Mouse (Mus musculus): ENCODE results near the gene E130308A19Rik.

E130308A19Rik gene

DNA sequence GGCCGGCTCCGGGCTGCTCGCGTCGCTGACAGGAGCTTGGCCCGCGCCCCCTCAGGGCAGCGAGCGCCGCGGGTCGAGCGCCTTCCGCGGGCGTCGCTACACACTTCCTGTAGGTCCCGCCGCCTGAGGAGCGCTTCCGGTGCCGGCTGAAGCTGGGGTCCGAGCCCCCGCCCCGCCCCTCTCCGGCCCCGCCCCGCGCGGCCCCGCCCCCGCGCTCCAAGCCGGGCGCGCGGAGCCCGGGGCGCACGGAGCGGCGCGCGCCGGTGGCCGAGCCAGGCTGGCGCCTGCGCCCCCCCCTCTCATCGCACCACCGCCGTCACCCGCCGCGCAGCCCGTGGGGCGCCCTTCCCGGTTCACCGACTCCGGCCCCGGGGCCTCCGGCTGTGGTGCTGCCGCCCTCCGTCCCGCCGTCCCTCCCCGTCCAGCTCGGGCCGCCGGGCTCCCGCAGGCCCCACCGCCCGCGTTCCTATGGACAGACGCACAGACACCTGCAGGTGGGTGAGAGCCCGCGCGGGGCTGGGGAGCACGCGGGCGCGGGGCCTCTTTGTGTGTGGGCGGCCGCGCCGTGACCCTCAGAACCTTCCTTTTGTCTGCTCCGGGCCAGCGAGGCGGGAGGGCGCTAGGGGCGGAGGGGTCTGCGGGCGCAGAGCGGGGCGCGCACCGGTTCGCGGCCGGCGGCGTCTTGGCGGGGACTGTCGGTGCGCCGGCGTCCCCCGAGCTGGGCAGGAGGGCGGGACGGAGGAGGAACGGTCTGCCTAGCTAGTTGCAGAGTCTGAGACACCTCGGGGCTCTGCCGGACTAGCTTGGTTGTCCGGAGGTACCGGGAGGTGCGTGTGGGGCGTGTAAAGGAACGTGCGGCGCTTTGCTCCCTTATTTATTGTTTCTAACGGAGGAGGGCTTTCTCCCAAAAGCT, at the start of gene E130308A19Rik:
TSS of gene E130308A19Rik (plus strand) at position 214 of the 913 bp plus-strand sequence.
- in situ Hi-C loops (cut with MboI; ENCODE audit: unreplicated experiment in 2 of 2), result no loop called here

DNA sequence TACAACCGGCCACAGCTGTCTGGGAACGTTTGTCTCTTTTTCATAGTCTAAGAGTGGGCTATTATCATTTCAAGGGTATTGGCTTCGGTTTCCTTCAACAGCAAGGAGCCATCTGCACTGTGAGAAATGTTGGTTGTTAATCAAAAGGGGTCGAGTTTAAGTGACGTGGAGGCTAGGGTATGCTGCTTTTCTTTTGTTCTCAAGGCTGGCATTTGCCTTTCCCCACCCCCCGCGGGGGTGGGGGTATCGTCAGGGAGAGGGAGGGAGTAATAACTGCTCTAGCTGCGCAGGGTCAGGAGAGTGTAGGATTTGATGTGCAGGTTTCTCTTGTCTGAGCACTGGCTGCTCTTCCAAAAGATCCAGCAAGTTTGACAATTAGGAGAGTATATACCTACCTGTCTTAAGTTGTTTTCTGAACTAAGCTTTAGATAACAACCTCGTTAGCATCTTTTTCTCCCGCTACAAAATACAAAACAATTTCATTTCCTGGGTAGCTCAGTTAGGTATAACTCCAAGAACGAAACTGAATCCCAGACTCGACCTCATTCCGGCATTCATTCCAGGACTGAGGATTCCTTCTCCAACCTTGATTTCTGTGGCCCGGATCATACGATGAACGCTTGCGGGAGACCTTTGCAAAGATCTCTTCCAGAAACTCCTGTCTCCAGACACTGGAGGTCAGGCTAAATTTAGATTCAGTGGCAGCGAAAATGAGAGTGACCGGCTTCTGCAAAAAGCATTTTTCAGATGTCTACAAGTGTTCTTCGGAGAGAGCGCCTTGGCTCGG, 45.3 kb upstream of the E130308A19Rik start:
- in situ Hi-C loops (cut with MboI; ENCODE audit: unreplicated experiment in 2 of 2), result no loop called here

DNA sequence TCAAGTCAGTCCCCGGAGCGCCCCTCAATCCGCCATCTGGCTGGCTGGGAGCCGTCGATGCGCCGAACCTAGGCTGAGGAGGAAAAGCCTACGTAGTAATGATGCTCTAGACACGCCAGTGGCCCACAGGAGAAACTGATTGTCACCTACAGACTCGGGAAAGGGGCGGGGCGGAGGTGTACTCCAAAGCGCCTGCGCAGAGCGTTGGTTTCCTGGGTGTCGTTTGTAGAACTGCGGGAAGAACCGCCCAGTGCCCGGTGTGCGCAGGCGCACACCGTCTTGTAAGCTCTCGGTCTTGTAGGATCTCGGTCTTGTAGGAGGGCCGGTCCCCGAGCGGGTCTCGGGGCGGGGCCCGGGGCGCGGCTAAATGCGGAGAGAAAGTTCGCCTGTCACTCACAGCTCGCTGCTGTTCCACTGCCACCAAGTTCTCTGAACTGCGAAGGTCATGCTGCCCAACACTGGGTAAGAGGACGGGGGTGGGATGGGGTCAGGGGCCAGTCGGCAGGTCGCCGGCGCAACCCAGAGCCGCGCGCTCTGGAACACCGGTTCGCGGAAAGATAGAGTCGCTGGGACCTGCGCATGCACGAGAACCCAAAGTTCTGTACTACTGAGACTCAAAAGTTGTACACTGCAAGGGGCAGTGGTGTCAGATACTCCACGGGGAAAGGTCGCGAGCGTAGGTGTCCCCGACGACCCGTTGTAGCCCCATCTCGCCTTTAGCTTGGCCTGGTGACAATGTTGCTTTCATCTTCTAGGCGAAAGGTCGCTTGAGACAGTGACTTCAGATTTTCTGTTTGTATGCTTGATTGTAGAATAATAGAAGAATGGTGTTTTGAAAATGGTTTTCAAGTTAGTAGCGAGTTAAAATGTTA, 44.5 kb upstream of the E130308A19Rik start, which contains the start of gene Hsdl2:
TSS of gene Hsdl2 (plus strand) at position 250 of the 872 bp plus-strand sequence.
- in situ Hi-C loops (cut with MboI; ENCODE audit: unreplicated experiment in 2 of 2), result no loop called here

DNA sequence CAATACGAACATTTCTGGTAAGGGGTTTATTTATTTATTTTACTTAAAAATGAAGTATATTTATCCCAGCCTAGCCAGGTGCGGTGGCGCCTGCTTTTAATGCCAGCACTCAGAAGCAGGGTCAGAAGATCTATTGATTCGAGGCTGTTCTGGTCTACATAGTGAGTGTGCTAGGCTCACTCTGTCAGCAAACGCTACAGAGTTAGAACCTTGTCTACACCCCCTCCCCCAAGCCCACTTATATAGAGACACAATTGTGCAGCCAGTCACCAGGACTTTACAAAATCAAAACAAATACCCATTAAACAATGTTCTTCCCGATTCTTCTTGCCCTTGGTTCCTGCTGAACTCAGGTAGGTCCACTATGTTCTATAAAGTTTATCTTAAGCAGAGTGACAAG, 43.8 kb upstream of the E130308A19Rik start:
- in situ Hi-C loops (cut with MboI; ENCODE audit: unreplicated experiment in 2 of 2), result no loop called here

DNA sequence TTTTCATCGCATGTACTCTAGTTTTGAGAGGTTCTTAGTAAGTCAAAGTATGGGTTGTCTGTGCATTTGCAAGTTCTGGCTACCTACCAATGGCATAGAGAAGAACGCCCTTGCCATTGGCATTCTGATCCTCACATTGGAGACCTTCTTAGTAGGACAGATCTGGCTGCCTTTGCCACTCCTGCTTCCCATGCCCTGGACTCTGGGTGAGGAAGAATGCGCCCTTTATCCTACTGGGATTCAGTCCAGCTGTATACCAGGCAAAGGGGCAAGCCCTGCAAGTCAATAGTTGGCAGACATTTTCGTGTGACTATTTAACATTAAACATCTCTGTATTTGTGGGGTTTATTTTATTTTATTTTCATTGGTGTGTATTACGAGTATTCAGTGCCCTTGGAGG, 40.9 kb upstream of the E130308A19Rik start:
- in situ Hi-C loops (cut with MboI; ENCODE audit: unreplicated experiment in 2 of 2), result no loop called here

DNA sequence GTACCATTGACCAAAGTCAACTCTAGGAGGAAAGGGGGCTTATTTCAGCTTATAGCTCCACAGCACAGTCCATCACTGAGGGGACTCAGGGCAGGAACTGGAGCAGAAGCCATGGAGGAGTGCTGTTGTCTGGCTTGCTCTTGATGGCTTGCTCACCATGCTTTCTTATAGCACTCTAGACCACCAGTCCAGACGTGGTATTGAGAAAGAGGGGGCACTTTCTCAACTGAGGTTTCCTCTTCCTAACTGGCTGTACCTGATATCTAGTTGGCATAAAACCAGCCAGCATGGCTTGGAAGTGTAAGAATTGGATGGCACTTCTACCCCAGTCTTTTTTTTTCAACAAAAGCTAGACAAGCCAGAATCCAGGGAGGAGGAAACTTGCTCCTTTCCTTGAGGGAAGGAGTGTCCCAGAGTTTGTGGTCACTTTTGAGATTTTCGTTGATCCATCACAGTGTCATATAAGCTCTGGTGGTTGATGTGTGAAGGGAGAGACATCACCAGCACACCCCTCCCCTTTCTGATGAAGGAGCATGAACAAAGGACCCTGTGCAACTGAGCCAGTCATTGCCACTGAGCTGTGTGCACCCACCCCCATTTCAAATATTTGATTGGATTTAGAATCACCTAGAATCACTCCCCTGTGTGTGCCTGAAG, 38.7 kb upstream of the E130308A19Rik start:
- in situ Hi-C loops (cut with MboI; ENCODE audit: unreplicated experiment in 2 of 2), result no loop called here

DNA sequence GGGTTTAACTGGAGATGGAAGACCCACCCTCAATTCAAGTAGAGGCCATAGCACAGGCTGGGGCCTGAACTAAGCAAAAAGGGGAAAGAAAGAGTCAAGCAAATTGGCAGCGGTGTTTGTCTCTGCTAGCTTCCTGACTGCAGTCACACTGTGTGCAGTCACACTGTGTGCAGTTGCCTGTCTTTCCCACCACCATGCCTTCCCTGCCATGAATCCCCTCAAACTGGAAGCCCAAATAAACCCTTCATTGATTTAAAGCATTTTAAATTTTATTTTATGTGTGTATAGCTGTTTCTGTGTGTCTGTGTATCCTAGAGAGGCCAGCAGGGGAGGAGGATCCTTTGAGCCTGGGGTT, 38.2 kb upstream of the E130308A19Rik start:
- in situ Hi-C loops (cut with MboI; ENCODE audit: unreplicated experiment in 2 of 2), result no loop called here

DNA sequence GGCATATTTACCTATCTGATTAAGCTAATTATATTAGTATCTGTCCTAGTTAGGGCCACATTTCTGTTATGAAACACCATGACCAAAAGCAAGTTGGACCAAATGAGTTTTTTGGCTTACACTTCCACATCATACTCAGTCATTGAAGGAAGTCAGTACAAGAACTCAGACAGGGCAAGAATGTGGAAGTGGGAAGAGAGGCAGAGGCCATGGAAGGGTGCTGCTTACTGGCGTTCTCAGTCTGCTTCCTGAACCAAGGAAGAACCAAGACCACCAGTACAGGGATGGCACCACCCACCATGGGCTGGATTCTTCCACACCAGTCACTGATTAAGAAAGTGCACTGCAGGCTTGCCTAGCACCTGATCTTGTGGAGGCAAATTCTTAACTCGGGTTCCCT, 31.4 kb upstream of the E130308A19Rik start:
- in situ Hi-C loops (cut with MboI; ENCODE audit: unreplicated experiment in 2 of 2), result no loop called here

DNA sequence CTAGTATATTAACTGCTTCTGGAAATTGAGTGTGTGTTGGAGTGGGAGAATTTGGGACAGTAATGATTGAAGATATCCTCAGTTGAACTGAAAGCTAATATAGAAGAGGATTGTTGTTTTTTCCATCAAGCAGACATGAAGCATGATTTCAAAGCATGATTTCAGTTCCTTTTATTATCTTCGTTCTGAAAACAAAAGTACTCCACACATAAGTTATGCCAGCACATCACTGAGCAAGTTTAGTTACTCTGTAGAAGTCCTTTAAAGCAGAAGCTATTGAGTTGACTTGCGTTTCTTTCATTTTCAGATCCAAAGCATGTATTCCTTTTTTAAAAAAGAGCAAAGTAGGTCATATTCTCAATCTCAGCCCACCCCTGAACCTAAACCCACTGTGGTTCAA, 29.5 kb upstream of the E130308A19Rik start:
- in situ Hi-C loops (cut with MboI; ENCODE audit: unreplicated experiment in 2 of 2), result no loop called here

DNA sequence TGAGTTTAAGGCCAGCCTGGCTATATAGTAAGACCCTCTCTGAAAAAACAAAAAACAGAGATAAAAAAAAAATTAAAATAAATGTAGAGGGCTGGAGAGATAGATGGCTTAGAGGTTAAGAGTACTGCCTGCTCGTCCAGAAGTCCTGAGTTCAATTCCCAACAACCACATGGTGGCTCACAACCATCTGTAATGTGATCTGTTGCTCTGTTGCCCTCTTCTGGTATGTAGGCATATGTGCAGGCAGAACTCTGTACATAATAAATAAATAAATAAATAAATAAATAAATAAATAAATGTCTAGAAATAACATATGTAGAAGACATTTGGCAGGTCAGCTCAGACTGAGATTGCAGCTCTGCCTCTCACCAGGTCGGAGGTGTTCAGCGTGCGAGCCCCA, 23.3 kb upstream of the E130308A19Rik start:
- in situ Hi-C loops (cut with MboI; ENCODE audit: unreplicated experiment in 2 of 2), result loop anchor here in 1 of 2 experiments (25.0 kb wide), 1 partner anchor 1790 kb away; no protein-coding TSS in a partner anchor

DNA sequence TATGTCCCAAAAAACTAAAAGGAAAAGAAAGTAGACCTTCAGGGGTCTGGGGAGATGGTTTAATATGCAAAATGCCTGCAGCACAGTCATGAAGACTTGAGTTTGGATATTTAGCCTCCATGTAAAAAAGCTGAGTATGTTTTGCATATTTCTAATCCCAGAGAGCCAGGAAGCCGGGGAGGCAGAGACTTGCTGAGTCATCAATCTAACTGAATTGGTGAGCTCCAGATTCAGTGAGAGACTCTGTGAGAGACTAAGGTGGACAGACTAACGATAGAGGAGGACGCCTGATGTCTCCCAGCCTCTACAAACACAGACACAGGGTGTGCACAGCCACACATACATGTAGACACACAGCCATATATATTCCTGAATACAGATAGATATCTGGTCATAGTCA, 21.1 kb upstream of the E130308A19Rik start:
- in situ Hi-C loops (cut with MboI; ENCODE audit: unreplicated experiment in 2 of 2), result loop anchor here in 1 of 2 experiments (25.0 kb wide), 1 partner anchor 1793 kb away; no protein-coding TSS in a partner anchor

DNA sequence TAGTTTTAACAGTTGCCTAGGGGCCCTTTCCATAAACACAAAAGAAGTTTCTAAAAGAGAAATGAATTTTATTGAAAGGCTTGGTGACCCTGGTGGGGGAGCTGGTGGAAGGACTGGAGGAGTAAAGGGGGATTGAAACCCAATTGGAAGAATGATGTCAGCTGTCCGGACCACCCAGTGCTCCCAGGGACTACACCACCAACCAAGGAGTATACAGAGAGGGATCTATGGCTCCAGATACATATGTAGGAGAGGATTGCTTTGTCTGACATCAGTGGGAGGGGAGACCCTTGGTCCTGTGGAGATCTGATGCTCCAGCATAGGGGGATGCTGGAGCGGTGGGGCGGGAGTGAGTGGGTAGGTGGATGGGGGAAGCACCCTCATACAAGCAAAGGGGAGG, 20.5 kb upstream of the E130308A19Rik start:
- in situ Hi-C loops (cut with MboI; ENCODE audit: unreplicated experiment in 2 of 2), result loop anchor here in 1 of 2 experiments (25.0 kb wide), 1 partner anchor 1793 kb away; no protein-coding TSS in a partner anchor

DNA sequence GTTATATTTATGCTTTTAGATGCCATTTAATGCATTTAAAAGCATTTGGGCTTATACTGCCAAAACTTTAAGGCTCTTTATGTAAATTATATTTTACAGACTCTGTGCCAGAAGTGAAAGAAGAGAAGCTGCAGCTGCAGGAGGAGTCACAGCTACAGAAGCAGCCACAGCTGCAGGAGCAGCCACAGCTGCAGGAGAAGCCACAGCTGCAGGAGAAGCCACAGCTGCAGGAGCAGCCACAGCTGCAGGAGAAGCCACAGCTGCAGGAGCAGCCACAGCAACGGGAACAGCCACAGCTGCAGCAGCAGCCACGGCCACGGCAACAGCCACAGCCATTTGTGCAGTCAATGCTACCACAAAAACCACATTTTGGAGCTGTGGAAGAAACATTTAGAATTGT, 15.6 kb upstream of the E130308A19Rik start:
- in situ Hi-C loops (cut with MboI; ENCODE audit: unreplicated experiment in 2 of 2), result loop anchor here (5.0 to 25.0 kb wide), 8 partner anchors 124 to 1798 kb away; no protein-coding TSS in a partner anchor

DNA sequence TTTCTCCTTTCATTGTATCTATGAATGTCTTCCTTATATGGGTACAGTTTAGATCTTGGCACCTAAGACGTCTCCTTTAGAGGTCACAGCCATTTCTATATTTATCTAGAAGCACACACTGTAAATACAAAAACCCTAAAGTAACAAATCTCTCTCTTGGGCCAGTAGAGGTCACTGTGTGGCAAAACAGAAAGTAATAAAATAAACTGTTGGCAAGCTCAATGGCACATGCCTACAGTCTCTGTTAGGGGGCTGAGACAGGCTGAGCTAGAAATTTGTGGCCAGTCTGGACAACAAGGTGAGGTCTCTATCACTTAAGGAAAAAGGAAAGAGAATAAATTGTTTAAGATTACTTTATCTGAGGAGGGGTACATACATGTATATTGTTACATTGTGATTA, 11.0 kb upstream of the E130308A19Rik start:
- in situ Hi-C loops (cut with MboI; ENCODE audit: unreplicated experiment in 2 of 2), result loop anchor here (5.0 to 25.0 kb wide), 8 partner anchors 120 to 1803 kb away; no protein-coding TSS in a partner anchor

DNA sequence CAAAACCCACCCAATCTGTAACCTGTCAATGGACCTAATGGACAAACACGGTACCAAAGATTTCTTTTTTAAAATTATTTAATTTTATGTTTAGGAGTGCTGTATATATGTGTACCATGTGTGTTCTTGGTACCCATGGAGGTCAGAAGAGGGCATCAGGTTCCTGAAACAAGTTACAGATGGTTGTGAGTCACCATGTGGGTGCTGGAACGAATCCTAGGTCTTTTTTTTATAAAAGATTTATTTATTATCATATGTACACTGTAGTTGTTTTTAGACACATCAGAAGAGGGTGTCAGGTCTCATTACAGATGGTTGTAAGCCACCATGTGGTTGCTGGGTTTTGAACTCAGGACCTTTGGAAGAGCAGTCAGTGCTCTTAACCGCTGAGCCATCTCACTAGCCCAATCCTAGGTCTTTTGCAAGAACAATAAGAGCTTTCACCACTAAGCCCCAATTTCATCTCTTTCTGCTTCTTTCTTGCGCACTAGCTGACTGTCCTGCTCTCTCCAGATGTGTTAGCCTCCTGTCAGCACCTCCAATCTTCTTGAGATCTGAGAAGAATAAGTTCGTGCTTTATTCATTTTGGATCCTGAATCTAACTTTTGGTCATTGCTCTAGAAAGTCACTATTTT, 6.3 kb upstream of the E130308A19Rik start:
- in situ Hi-C loops (cut with MboI; ENCODE audit: unreplicated experiment in 2 of 2), result loop anchor here (5.0 to 25.0 kb wide), 5 partner anchors 115 to 1807 kb away; no protein-coding TSS in a partner anchor

DNA sequence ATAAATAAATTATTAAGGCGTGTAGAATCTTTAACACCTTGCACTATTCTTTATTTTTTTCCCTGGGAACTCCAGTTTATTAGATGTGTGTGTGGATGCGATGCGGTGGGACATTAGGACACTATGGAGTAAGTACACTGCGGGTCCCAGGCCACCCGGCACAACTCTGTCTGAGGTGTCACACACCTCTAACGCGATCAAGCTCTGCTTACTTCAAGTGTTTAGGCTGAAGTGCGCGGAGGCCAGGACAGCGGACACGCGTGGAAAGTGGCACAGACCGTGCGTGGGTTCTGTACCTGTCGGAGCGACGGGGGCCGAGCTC, 374 bp upstream of the E130308A19Rik start:
- in situ Hi-C loops (cut with MboI; ENCODE audit: unreplicated experiment in 2 of 2), result no loop called here

DNA sequence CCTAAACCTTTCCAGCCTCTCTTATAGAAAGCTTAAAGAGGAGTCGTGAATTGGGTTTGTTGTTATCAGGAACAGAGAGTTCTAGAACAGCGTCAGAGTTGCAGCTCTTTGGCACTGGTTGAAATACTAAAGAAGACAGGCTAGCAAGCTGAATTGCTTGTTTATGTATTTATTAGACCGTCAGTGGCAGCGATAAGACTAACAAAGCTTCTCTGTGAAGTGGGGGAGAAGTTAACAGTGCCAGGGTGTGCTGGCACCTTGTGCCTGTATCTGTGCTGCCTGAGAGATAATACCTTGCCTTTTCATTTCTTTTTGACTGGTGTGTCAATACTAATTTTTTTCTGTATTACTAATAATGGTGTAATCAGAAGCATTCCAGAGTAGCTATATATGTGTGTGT, 2.2 kb downstream of the E130308A19Rik start:
- in situ Hi-C loops (cut with MboI; ENCODE audit: unreplicated experiment in 2 of 2), result no loop called here

DNA sequence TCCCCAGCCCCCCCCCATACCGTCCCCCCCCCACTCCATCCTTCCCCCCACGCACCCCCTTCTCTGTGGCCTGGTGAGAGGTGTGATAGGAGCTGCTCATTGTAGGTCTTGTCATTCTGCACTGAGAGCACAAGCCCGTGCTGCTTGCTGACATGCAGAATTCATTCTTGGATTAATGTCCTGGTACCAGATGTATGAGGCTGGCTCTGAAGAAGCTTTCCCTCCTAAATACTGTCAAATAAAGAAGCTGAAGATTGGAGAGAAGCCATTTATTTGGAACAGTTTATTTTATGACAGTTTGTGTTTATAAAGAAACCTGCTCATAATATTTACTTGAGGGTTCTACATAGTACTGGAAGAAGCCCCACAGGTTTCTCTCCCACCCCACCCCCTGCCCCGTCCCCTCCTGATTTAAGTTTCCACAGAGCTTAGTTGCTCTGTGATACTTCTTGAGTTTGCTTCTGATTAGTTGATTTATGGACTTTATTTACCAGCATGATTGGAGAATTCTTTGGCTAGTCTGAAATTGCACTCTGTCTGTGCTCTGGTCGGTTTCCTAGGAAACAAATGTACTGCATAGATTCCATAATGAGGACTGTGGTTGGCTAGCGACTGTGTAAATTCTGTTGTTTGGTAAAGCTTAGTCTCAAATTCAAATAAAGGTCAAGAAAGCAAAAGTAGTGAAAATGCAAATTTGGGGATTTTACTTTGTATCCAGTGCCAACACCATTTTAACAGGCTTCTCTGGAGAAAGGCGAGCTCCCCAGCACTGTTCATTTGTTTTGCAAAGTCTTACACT, 3.3 kb downstream of the E130308A19Rik start:
- in situ Hi-C loops (cut with MboI; ENCODE audit: unreplicated experiment in 2 of 2), result no loop called here

DNA sequence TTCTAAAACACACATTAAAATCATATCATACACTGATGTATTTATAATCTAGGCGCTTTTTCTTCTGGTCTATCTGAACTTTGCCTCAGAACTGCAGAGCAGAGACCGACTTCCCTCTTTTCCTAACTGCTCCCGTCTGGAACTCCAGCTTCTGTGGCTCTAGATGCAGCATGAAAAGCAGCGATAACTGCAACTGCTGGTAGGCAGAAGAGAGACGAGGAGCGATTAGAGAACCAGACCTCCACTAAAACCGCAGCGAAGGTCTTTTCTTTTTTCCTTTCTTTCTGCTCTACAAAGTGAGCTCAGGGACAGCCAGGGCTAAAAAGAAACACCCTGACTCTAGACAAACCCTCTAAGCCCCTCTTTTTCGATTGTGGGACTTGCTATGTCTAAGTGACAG, 4.1 kb downstream of the E130308A19Rik start:
- in situ Hi-C loops (cut with MboI; ENCODE audit: unreplicated experiment in 2 of 2), result no loop called here

Data from v-Abl transformed pro-B cells (cell line).